Mouse (Mus musculus): Measurements from ENCODE around the gene Nectin1.

GRCm38 (mm10) chr9:43771041-43771440 lies 27.3 kb downstream of the Nectin1 start:
- TF ChIP-seq MAX (IDR thresholded peaks at IDR 0.05; ENCODE audit: low read length) (no peak), SMC3 (IDR thresholded peaks at IDR 0.05; ENCODE audit: low read depth, low read length) (no peak), MYC (IDR thresholded peaks at IDR 0.05; ENCODE audit: low read depth, low read length) (no peak), JUND (IDR thresholded peaks at IDR 0.05; ENCODE audit: low read depth, low read length) (no peak), E2F4 (IDR thresholded peaks at IDR 0.05; ENCODE audit: borderline replicate concordance, low read depth, low read length) (no peak), POLR2A (IDR thresholded peaks at IDR 0.05; ENCODE audit: control insufficient read depth in 1 of 2, insufficient read depth in 1 of 2, low read depth in 1 of 2, low read length in 2 of 2, poor library complexity in 1 of 2) (no peak), CTCF (IDR thresholded peaks at IDR 0.05 in 2 of 3, conservative IDR thresholded peaks at IDR 0.05 in 1 of 3; ENCODE audit: control insufficient read depth in 1 of 3, insufficient read depth in 1 of 3, low read depth in 2 of 3, low read length in 3 of 3, poor library complexity in 1 of 3, severe bottlenecking in 1 of 3) (no peak), EP300 (IDR thresholded peaks at IDR 0.05; ENCODE audit: low read depth in 1 of 2, low read length in 2 of 2) (no peak), TBP (IDR thresholded peaks at IDR 0.05; ENCODE audit: low read depth, low read length) (no peak), USF1 (IDR thresholded peaks at IDR 0.05; ENCODE audit: low read depth, low read length) (no peak), GABPA (IDR thresholded peaks at IDR 0.05; ENCODE audit: low read depth, low read length) (no peak), TCF12 (IDR thresholded peaks at IDR 0.05; ENCODE audit: low read depth, low read length) (no peak), HCFC1 (IDR thresholded peaks at IDR 0.05; ENCODE audit: low read depth, low read length) (no peak)
